Mouse (Mus musculus) cerebellum, adult 2 months (tissue): ENCODE results near the gene Tbc1d20.

Experiments
- CTCF ChIP-seq: fragments of 200-500 bp; IDR thresholded peaks from 2 replicates; pipeline ENCODE4 v1.5.1; 2011; ENCODE audit warnings: low read depth, mild to moderate bottlenecking, control low read depth, low read length, moderate library complexity, borderline replicate concordance; ENCODE audit not compliant: insufficient read depth
- POLR2A ChIP-seq: fragments of 200-500 bp; IDR thresholded peaks from 2 replicates; pipeline ENCODE4 v1.6.1; 2011; ENCODE audit warnings: low read length, control low read depth, borderline replicate concordance; ENCODE audit not compliant: insufficient read depth

- TF ChIP-seq POLR2A (no peak), CTCF (no peak)
These were observed 44.7 kb downstream of the Tbc1d20 start for GRCm38 (mm10) chr2:152338319-152338718.
